Mouse (Mus musculus) stomach, postnatal 0 days (tissue): ENCODE measurements around the gene Mei1.

Experiments
- CTCF ChIP-seq: IDR thresholded peaks from 2 replicates; pipeline ENCODE4 v1.5.1; 2016; ENCODE audit warnings: antibody characterized with exemption, low read depth, mild to moderate bottlenecking, moderate library complexity
- EP300 ChIP-seq: optimal IDR thresholded peaks from 2 replicates; pipeline ENCODE3; 2016; ENCODE audit warnings: antibody characterized with exemption

- TF ChIP-seq CTCF (no peak), EP300 (no peak)
Observed at GRCm38 (mm10) chr15:82148510-82148911, 78.7 kb downstream of the Mei1 start.
